Mouse (Mus musculus): ENCODE measurements around the gene Cox8b. TPM values are rescaled to one million over a fixed set of nuclear protein-coding genes. Genes with fewer than 3 reads are reported as not detected.
A peak's percentile ranks its signal among the peaks of the same experiment; 100 is the strongest.

Cox8b gene
- polyA plus RNA-seq, 1 experiment from 2014 or later: not detected

DNA sequence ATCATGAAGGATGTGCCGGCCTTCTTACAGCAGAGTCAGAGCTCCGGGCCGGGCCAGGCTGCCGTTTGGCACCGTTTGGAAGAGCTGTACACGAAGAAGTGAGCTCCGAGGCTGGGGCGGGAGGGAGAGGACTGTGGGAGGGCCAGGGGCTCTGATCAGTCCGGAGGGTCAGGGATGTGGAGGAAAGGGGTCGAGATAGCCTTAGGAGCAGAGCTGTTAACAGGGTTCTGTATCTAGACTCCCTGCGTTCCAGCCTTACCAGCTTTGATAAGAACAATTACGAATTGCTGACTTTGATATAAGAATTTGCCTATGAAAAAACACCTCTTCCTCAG lies 17.8 kb downstream of the Cox8b start:
- Histone ChIP-seq H3K36me3 (peaks cover 49% of the 10 kb centered on the region), H3K4me2 (peak overlapping the region; percentile 91), H3K4me1 (peaks cover 43% of the 10 kb centered on the region), H3K27me3 (replicated peaks) (no peaks in the 10 kb centered on the region), H3K9me3 (replicated peaks) (no peaks in the 10 kb centered on the region), H3K9ac (peak overlapping the region; percentile 88), H3K4me3 (peak overlapping the region; percentile 99), H3K27ac (peak overlapping the region; percentile 90)
- ATAC-seq: peak; percentile 44
- WGBS (ENCODE audit: insufficient replicate concordance): 1% methylated on average over 12 of the region's 12 CpGs

DNA sequence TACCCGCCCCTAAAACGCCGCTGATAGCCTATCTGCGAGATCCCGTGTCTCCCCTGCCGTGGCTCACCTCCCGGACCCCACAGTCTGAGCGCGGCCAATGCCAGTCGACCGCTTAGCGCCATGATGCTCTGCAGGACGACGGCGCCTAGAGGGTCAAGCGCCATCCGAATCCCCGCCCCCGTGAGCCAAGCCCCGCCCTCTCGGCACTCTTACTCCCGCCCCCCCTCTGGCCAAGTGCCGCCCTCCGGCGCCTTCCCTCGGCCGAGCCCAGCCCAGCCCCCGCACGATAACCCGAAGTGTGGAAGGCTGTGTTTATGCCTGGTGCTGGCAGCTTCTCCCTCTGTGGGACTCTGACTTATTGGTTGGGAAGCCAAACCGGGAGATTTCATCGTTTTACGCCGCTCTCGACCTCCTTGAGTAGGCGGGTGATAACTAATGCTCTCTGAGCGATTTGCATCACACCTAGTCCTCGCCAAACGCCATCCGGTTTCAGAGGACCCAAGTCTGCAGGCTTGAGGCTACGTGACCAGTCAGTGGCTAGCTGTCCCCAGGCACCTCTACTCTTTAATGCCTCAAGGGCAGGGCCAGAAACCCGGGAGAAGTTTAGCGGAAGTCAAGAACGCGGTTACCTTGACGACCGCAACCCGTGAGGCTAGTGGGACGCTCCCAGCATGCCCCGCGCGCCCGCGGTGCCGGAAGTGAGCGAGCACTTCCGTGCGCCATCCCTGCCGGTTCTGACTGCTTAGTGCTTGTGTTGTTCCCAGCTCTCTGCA lies 18.4 kb downstream of the Cox8b start, which contains the start of the genes Psmd13 and Sirt3:
TSS of gene Psmd13 (plus strand) at position 273 of the 773 bp plus-strand sequence.
TSS of gene Sirt3 (minus strand) at position 614 of the 773 bp plus-strand sequence.
- peak; percentile 92 for ATAC-seq
- Histone ChIP-seq H3K36me3 (peaks cover 49% of the 10 kb centered on the region), H3K9me3 (replicated peaks) (no peaks in the 10 kb centered on the region), H3K27me3 (replicated peaks) (no peaks in the 10 kb centered on the region), H3K4me1 (peaks cover 43% of the 10 kb centered on the region), H3K4me3 (peak within 1 kb of the TSS; percentile 99), H3K4me2 (peak within 1 kb of the TSS; percentile 91), H3K27ac (peak within 1 kb of the TSS; percentile 90), H3K9ac (peak within 1 kb of the TSS; percentile 88)
- WGBS (ENCODE audit: insufficient replicate concordance): under 1% methylated on average over 59 of the region's 59 CpGs

DNA sequence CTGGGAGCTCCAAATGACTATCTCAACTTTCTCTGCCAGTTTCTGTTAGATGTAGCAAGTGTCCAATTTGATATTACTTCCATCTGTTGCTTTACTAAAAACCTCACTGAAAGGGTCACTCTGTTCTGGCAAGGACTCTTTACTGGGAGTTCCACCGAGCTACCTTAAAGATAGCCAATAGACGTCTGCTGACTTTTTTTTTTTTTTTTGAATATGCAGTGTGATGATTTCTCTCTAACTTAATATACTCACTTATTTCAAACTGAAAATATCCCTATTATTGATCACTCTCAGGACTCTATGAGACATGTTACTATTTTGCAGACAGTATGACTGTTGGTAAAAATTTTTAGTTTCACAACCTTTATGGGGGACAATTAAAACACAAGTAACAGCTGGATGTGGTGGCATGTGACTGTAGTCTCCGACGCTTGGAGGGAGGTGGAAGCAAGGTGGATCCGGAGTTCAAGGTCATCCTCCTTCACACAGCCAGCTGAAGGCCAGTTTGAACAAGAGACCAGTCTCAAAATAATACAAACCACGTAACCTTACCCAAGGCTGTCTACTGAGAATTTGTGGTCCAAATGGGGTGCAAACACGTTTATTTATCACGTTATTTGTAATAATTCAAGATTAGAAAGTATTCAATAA lies 19.3 kb downstream of the Cox8b start:
- H3K27ac ChIP-seq: peak overlapping the region; percentile 90
- H3K4me3 ChIP-seq: peak overlapping the region; percentile 99
- H3K36me3 ChIP-seq: peaks cover 49% of the 10 kb centered on the region
- H3K9ac ChIP-seq: peak overlapping the region; percentile 88
- H3K27me3 ChIP-seq (replicated peaks): no peaks in the 10 kb centered on the region
- peak overlapping the region; percentile 91 for H3K4me2 ChIP-seq
- no peak for ATAC-seq
- 8% methylated on average over 8 of the region's 8 CpGs for WGBS (ENCODE audit: insufficient replicate concordance)
- H3K4me1 ChIP-seq: peaks cover 43% of the 10 kb centered on the region
- H3K9me3 ChIP-seq (replicated peaks): no peaks in the 10 kb centered on the region

DNA sequence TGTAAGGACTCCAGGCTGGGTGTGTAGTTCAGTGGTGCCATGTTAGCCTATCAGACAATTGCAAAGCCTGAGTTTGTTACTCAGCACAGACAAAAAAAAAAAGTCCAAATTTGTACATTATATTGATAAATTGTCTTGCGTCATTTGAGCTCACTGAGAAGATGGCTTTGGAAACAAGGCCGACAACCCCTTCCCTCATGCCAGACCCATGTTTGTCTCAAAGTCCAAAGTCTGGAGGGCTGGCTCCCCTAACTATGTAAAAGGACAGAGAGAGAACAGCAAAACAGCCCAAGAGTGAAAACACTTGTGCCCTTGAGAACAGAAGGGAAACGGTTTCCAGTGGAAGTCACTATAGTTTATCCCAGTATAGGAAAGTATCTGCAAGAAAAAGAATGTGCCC lies 19.8 kb downstream of the Cox8b start:
- peaks cover 48% of the 10 kb centered on the region for H3K36me3 ChIP-seq
- no peaks in the 10 kb centered on the region for H3K9me3 ChIP-seq (replicated peaks)
- H3K27me3 ChIP-seq (replicated peaks): no peaks in the 10 kb centered on the region
- peaks cover 43% of the 10 kb centered on the region for H3K4me1 ChIP-seq
- H3K9ac ChIP-seq: peak overlapping the region; percentile 88
- peak overlapping the region; percentile 69 for H3K27ac ChIP-seq
- peak overlapping the region; percentile 91 for H3K4me2 ChIP-seq
- WGBS (ENCODE audit: insufficient replicate concordance): 71% methylated on average over 3 of the region's 3 CpGs
- ATAC-seq: no peak
- H3K4me3 ChIP-seq: peak overlapping the region; percentile 99

DNA sequence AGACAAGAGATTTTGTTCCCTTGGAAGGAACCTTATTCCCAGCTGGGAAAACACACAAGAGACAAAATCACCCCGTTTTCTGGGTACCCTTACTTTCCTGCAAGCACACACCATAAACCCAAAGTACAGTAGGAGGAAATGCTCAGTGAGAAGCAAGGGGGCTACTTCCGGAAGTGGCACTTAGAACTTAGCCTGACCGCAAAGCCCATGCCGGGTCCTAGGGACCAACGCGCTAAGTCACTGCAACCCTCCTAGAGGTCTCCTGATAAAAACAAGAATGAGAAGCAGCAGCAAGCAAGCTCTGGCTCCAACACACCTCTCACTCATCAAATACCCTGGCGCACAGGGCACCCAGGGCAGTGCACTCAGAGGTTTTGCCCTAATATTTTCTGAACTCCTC lies 20.9 kb downstream of the Cox8b start:
- peak overlapping the region; percentile 91 for H3K4me2 ChIP-seq
- H3K9me3 ChIP-seq (replicated peaks): no peaks in the 10 kb centered on the region
- H3K27ac ChIP-seq: peak overlapping the region; percentile 51; the same call in 1 of the 2 replicates
- ATAC-seq: no peak
- H3K4me3 ChIP-seq: peak overlapping the region; percentile 16; the same call in 1 of the 2 replicates
- H3K27me3 ChIP-seq (replicated peaks): no peaks in the 10 kb centered on the region
- no peak overlapping the region for H3K9ac ChIP-seq
- H3K36me3 ChIP-seq: peaks cover 47% of the 10 kb centered on the region
- 36% methylated on average over 7 of the region's 7 CpGs for WGBS (ENCODE audit: insufficient replicate concordance)
- H3K4me1 ChIP-seq: peaks cover 46% of the 10 kb centered on the region

DNA sequence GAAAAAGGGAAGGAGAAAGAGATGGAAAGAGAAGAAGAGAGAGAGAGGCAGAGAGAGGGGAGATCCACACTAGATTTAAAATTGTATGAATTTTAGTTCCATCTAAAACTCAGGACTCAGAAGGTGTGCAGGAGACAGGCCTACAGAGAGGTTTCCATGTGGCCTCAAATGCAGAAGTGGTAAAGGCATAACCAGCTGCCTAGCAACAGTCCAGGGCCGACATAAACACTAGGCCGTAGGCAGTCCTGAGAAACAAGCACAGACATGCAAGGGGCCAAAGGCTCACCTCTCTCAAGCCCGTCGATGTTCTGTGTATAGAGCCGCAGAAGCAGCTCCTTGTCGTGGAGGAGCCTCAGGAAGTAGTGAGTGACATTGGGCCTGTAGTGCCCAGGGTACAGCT lies 22.9 kb downstream of the Cox8b start:
- H3K27me3 ChIP-seq (replicated peaks): no peaks in the 10 kb centered on the region
- H3K4me3 ChIP-seq: no peak overlapping the region
- H3K9ac ChIP-seq: no peak overlapping the region
- peaks cover 33% of the 10 kb centered on the region for H3K4me1 ChIP-seq
- ATAC-seq: no peak
- WGBS (ENCODE audit: insufficient replicate concordance): 68% methylated on average over 6 of the region's 6 CpGs
- no peaks in the 10 kb centered on the region for H3K9me3 ChIP-seq (replicated peaks)
- H3K36me3 ChIP-seq: peaks cover 50% of the 10 kb centered on the region
- H3K27ac ChIP-seq: no peak overlapping the region
- H3K4me2 ChIP-seq: no peak overlapping the region

DNA sequence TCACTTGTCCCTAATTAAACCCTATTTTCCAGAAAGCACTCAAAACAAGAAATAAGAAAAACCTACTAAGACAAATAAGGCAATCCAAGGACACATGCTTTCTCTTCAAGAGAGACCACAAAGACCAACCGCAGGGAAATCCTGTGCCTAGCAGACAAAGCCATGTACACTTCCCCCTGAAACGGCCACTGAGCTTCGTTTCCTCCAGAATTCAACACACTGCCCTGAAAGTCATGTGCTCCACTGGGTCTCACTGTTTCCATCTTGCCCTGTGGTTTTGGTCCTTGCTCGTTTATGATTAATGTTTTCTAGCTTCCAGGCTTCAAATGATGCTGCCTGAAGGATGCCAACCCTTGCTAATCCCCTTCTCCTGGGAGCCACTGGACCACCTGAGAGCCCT lies 26.0 kb downstream of the Cox8b start:
- Histone ChIP-seq H3K9me3 (replicated peaks) (no peaks in the 10 kb centered on the region), H3K9ac (no peak overlapping the region), H3K27ac (0 out of 2 replicates have a peak overlapping the region, but pooled peaks have one; percentile 7), H3K27me3 (replicated peaks) (no peaks in the 10 kb centered on the region), H3K4me2 (no peak overlapping the region), H3K4me3 (no peak overlapping the region), H3K36me3 (peaks cover 76% of the 10 kb centered on the region), H3K4me1 (peaks cover 12% of the 10 kb centered on the region)
- ATAC-seq: no peak
- 42% methylated on average over 4 of the region's 4 CpGs for WGBS (ENCODE audit: insufficient replicate concordance)

DNA sequence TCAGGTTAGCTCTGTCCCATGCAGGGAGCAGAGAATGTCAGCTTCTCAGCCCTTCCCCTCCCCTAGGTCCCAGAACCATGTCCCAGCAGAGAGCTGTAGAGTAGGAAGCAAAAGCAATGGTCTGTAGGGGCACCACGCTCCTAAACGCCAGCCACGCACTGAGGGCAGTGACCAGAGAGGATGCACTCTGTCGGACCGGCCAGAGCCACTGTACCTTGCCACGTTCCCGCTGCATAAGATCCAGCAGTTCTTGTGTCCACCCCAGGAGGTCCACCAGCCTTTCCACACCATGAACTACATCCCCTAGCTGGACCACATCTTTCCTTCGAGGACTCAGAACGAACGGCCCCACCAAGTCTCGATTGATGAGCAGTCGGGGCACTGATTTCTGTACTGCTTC lies 35.5 kb downstream of the Cox8b start:
- Histone ChIP-seq H3K36me3 (peaks cover 92% of the 10 kb centered on the region), H3K9ac (no peak overlapping the region), H3K4me1 (no peaks in the 10 kb centered on the region), H3K27me3 (replicated peaks) (no peaks in the 10 kb centered on the region), H3K4me3 (no peak overlapping the region), H3K27ac (no peak overlapping the region), H3K9me3 (replicated peaks) (no peaks in the 10 kb centered on the region), H3K4me2 (no peak overlapping the region)
- no peak for ATAC-seq
- WGBS (ENCODE audit: insufficient replicate concordance): 84% methylated on average over 12 of the region's 12 CpGs

DNA sequence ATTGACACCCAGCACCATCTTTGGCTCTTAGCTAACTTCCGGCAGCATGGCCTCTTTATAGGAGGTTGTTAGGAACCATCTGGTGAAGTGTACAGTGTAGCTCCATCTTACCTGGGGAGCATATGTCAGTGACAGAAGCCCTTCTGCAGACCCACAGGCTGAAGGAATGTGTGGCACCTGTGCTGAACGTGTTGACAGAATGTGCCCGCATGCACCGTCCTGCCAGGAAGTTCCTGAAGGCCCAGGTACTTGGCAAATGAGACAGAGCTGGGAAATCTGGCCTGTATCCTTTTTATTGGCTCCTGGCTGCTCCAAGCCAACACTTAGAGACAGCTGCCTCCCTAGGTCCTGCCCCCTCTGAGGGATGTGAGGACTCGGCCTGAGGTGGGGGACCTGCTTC lies 39.5 kb downstream of the Cox8b start:
- Histone ChIP-seq H3K4me2 (no peak overlapping the region), H3K4me3 (no peak overlapping the region), H3K4me1 (peaks cover 22% of the 10 kb centered on the region), H3K9me3 (replicated peaks) (no peaks in the 10 kb centered on the region), H3K9ac (no peak overlapping the region), H3K27ac (no peak overlapping the region), H3K36me3 (peaks cover 76% of the 10 kb centered on the region), H3K27me3 (replicated peaks) (no peaks in the 10 kb centered on the region)
- no peak for ATAC-seq
- WGBS (ENCODE audit: insufficient replicate concordance): 82% methylated on average over 5 of the region's 5 CpGs

DNA sequence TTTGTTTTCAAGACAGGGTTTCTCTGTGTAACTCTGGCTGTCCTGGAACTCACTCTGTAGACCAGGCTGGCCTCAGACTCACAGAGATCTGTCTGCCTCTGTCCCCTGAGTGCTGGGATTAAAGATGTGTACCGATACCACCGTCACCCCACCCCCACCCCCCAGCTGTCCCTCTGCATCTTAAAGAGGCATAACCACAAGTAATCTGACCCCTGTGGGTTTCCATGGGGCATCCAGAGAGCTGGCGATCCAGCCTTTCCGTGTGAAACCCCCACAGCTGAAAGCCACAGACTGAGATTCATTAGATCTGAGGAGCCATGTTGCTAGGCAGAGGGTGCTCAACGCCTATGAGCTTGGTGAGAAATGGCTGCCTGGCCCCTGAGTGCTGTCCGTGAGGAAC lies 40.2 kb downstream of the Cox8b start:
- H3K27me3 ChIP-seq (replicated peaks): no peaks in the 10 kb centered on the region
- H3K4me1 ChIP-seq: peaks cover 28% of the 10 kb centered on the region
- no peak overlapping the region for H3K27ac ChIP-seq
- no peak overlapping the region for H3K4me2 ChIP-seq
- H3K36me3 ChIP-seq: peaks cover 71% of the 10 kb centered on the region
- H3K9me3 ChIP-seq (replicated peaks): no peaks in the 10 kb centered on the region
- no peak for ATAC-seq
- WGBS (ENCODE audit: insufficient replicate concordance): 63% methylated on average over 6 of the region's 6 CpGs
- H3K4me3 ChIP-seq: no peak overlapping the region
- no peak overlapping the region for H3K9ac ChIP-seq

DNA sequence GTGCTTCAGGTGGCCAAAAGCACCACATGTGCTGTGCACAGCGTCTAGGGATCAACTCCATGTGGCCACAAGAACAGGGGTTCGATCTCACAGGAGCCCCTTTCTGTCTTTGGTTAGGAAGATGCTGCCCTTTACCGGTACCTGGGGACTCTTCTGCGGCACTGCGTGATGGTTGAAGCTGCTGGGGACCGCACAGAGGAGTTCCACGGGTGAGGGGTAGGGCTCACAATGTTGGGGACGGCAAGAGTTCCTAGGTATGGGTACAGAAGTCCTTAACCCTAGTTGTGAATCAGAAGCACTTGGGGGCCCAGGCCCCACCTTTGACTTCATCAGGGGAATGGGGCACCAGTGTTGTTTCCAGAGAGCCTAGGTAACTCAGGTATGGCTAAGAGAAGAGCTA lies 41.5 kb downstream of the Cox8b start:
- Histone ChIP-seq H3K36me3 (peaks cover 71% of the 10 kb centered on the region), H3K9ac (peak overlapping the region; percentile 3; the same call in 1 of the 2 replicates), H3K4me3 (peak overlapping the region; percentile 89; the same call in 1 of the 2 replicates), H3K9me3 (replicated peaks) (no peaks in the 10 kb centered on the region), H3K4me1 (peaks cover 41% of the 10 kb centered on the region), H3K4me2 (peak overlapping the region; percentile 96), H3K27me3 (replicated peaks) (no peaks in the 10 kb centered on the region), H3K27ac (no peak overlapping the region)
- 89% methylated on average over 8 of the region's 8 CpGs for WGBS (ENCODE audit: insufficient replicate concordance)
- no peak for ATAC-seq
